Mouse (Mus musculus) forebrain, postnatal 0 days (tissue): ENCODE results near the gene Pold1. TPM values are rescaled to one million over a fixed set of nuclear protein-coding genes. Genes with fewer than 3 reads are reported as not detected.
A peak's percentile ranks its signal among the peaks of the same experiment; 100 is the strongest.

Experiments used
- ATAC-seq: fragments of 200-750 bp; cut with Nextera tagmentation; 2 replicates; pipeline ENCODE4 v1.8.0; 2017; ENCODE audit warnings: mild to moderate bottlenecking, moderate library complexity
- DNase-seq: peaks from one replicate; pipeline ENCODE4 v3.0.0-alpha.2; 2015
- H3K27ac ChIP-seq: fragments of 300-500 bp; sonication (generic); 2 replicates; pipeline ENCODE4 v1.5.1; 2014; ENCODE audit warnings: low read depth, mild to moderate bottlenecking, antibody characterized with exemption, low read length, moderate library complexity, mixed read lengths
- H3K27me3 ChIP-seq: fragments of 300-500 bp; sonication (generic); 2 replicates; pipeline ENCODE4 v1.6.1; 2014; ENCODE audit warnings: mild to moderate bottlenecking, low read length, mixed read lengths; ENCODE audit not compliant: insufficient read depth
- H3K36me3 ChIP-seq: fragments of 300-500 bp; sonication (generic); 2 replicates; pipeline ENCODE4 v1.6.1; 2014; ENCODE audit warnings: mild to moderate bottlenecking, moderate library complexity; ENCODE audit not compliant: insufficient read depth
- H3K4me1 ChIP-seq: fragments of 300-500 bp; sonication (generic); 2 replicates; pipeline ENCODE4 v1.6.1; 2014; ENCODE audit warnings: antibody characterized with exemption; ENCODE audit not compliant: insufficient read depth
- H3K4me2 ChIP-seq: fragments of 300-500 bp; sonication (generic); 2 replicates; pipeline ENCODE4 v1.6.1; 2014; ENCODE audit warnings: low read depth, mild to moderate bottlenecking, moderate library complexity
- H3K4me3 ChIP-seq: fragments of 300-500 bp; sonication (generic); 2 replicates; pipeline ENCODE4 v1.5.1; 2014; ENCODE audit warnings: low read depth, low read length, mixed read lengths
- H3K9ac ChIP-seq: fragments of 300-500 bp; sonication (generic); 2 replicates; pipeline ENCODE4 v1.6.1; 2014; ENCODE audit warnings: mild to moderate bottlenecking
- H3K9me3 ChIP-seq: fragments of 300-500 bp; sonication (generic); 2 replicates; pipeline ENCODE4 v1.6.1; 2016; ENCODE audit warnings: low read length
- CTCF ChIP-seq: sonication (generic); IDR thresholded peaks from 2 replicates; pipeline ENCODE4 v1.5.1; 2016; ENCODE audit warnings: antibody characterized with exemption, control low read depth, low read depth
- WGBS: fragments of 180-500 bp; shearing (Covaris S2); extraction: QIAGEN DNeasy Blood & Tissue Kit; methylation state at CpG from one replicate; pipeline ENCODE4 v1.1.7; 2014; 5-methylcytosine and 5-hydroxymethylcytosine counted together
- polyA plus RNA-seq: library from polyadenylated mRNA; unstranded; fragments of >200 nt; fragmentation: Nextera tagmentation; extraction: Ambion mirVana; gene quantifications from 2 replicates; pipeline ENCODE4 v1.2.1, GENCODE M21; 2015
- total RNA-seq: library from RNA; depleted of rRNA; stranded (reverse); fragments of >200 nt; gene quantifications from 2 replicates; pipeline ENCODE4 v1.2.3, GENCODE M21; 2014

The Pold1 gene
- total and polyA plus RNA-seq, 2 experiments from 2014 or later = 14.2 to 16.2 TPM

DNA sequence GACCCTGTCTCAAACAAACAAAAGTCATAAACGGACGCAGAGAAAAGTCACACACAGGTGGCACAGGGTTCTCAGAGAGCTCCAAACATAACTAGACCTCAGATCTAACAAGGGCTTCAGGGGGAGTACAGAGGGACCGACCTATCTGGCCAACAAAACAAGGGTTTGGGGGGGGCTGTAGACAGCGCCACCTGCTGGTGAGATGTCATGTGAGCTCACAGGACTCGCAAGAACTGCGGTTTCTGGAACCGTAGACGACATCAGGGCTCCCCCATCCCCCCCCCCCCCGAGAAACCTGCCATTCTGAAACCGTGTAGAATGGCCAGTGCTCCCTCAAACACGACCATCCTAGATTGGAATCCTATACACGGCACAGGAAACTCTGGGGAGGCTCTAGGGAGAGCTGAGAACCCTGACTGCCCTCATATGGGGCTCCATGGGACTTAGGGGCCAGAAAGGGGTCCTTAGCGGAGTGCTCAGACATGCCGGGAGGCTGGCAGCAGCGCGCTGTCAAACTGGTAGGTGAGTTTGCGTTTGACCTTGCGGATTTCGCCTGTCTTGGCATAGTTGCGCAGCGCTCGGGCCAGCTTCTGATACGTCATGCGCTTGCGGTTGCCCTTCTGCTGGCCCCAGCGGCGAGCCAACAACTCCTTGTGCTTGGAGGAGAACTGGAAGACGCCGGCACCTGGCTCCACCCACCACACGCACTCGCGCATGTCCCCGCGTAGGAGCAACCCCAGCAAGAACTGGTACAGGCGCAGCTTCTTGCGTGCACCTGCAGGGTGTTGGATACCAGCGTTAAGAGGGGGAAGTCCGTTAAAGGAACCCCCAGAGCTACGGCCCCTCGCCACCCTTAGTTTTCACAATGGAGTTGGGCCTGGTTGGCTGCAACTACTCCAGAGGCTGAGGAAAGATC is 20.9 kb downstream of the Pold1 start:
- Histone ChIP-seq H3K27me3 (no peaks in the 10 kb centered on the region), H3K4me2 (peak overlapping the region; percentile 80), H3K9ac (peak overlapping the region; percentile 52), H3K36me3 (no peaks in the 10 kb centered on the region), H3K9me3 (no peaks in the 10 kb centered on the region), H3K4me3 (peak overlapping the region; percentile 36), H3K4me1 (0 out of 2 replicates have a peak, but pooled peaks cover 3% of the 10 kb centered on the region), H3K27ac (no peak overlapping the region)
- TF ChIP-seq CTCF = peak; percentile 86
- ATAC-seq = peak; percentile 69
- WGBS = 4% methylated on average over 40 of the region's 40 CpGs
- DNase-seq = peak; percentile 80

DNA sequence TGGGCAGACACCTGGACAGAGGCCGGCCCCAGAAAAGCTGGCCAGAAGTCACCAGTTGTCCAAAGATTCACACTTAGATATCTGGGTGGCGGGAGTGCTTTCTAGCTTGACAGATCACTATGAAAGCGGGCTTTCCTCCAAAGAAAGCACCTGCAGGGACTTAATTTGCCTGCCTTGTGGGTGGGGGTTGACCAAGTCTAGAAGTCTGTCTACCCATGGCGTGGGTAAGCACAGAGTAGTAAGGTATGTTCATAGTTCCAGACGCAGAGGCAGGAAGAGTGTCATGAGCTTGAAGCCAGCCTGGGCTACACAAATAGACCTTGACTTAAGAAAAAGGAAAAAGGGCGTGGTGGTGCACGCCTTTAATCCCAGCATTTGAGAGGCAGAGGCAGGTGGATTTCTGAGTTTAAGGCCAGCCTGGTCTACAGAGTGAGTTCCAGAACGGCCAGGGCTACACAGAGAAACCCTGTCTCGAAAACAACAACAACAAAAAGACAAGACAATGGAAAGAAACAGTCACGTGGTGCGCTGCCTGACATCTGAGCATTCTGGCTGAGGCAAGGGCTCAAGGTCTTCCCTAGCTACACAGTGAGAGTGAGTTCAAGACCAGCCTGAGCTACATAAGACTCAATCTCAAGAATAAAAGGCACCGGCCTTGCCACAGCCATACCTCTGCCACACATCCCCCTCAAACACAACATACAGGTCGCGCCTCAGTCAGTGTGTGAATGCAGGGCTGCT is 22.1 kb downstream of the Pold1 start:
- ATAC-seq (no peak), DNase-seq (no peak)
- H3K27ac ChIP-seq = no peak overlapping the region
- H3K4me3 ChIP-seq = no peak overlapping the region
- H3K9me3 ChIP-seq = no peaks in the 10 kb centered on the region
- no peaks in the 10 kb centered on the region for H3K36me3 ChIP-seq
- H3K9ac ChIP-seq = no peak overlapping the region
- H3K27me3 ChIP-seq = no peaks in the 10 kb centered on the region
- WGBS = 90% methylated on average over 14 of the region's 14 CpGs
- H3K4me2 ChIP-seq = no peak overlapping the region
- 0 out of 2 replicates have a peak, but pooled peaks cover 3% of the 10 kb centered on the region for H3K4me1 ChIP-seq
- TF ChIP-seq CTCF = no peak

DNA sequence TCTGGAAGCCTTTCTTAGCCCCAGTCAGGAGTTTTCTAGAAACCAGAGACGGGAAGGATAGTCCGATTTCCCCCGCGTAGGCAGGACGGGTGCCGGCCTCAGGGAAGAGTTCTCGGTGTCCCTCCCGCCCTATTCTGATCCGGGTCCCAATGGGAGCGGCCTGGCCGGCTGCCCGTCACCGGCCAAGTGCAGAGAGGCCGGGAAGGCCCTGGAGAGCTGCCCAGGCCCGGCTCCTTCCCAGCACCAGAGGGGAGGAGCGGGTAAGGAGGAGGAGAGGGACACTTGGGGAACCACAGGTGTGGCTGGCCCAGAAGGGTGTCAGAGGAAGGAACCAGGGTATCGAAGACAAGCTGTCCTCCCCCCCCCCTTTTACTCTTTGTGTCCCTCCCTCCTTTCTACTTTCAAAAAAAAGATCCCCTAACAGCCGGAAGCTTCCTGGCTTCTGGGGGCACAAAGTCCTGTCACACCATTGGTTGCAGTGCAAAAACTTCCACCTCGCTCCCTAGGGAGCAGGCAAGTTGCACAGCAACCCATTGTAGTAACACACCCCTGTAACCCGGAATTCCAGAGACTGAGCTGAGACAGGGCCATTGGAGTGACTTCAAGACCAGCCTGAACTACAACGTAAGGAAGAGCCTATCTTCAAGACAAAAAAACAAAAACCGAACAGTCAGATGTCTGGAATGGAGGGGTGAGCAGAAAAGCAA is 23.4 kb downstream of the Pold1 start:
- no peak for TF ChIP-seq CTCF
- Histone ChIP-seq H3K36me3 (no peaks in the 10 kb centered on the region), H3K27me3 (no peaks in the 10 kb centered on the region), H3K9me3 (no peaks in the 10 kb centered on the region), H3K4me1 (0 out of 2 replicates have a peak, but pooled peaks cover 3% of the 10 kb centered on the region), H3K27ac (no peak overlapping the region), H3K4me2 (peak overlapping the region; percentile 26), H3K9ac (no peak overlapping the region), H3K4me3 (0 out of 2 replicates have a peak overlapping the region, but pooled peaks have one; percentile 3)
- DNase-seq (peak; percentile 26), ATAC-seq (no peak)
- WGBS = 13% methylated on average over 22 of the region's 22 CpGs

DNA sequence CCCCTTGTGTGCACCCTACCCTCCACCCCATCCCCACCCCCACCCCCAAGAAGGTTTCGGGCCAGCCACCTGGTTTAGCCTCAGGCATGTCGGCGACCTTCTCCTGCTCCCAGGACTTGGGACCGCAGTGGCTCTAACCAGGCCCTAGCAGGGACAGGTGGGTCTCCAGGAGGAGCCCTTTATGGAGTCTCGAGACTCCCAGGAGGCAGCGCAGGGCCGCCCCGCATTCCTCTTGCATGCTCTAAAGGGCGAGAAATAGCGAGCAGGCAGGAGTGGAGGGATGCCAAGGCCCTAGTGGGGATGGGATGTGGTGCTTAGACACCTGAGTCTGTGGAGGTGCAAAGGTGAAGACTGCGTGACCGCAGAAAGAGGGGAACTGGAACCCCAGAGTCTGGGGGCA is 24.1 kb downstream of the Pold1 start, which contains the start of gene Mybpc2:
Gene Mybpc2 (minus strand): TSS at position 155 of the 400 bp plus-strand sequence.
- Histone ChIP-seq H3K27ac (no peak within 1 kb of the TSS), H3K9me3 (no peaks in the 10 kb centered on the region), H3K9ac (no peak within 1 kb of the TSS), H3K36me3 (no peaks in the 10 kb centered on the region), H3K4me1 (0 out of 2 replicates have a peak, but pooled peaks cover 3% of the 10 kb centered on the region), H3K4me2 (peak within 1 kb of the TSS; percentile 26), H3K4me3 (0 out of 2 replicates have a peak within 1 kb of the TSS, but pooled peaks have one; percentile 3), H3K27me3 (no peaks in the 10 kb centered on the region)
- DNase-seq = no peak
- TF ChIP-seq CTCF = no peak
- WGBS = 42% methylated on average over 12 of the region's 12 CpGs
- no peak for ATAC-seq

DNA sequence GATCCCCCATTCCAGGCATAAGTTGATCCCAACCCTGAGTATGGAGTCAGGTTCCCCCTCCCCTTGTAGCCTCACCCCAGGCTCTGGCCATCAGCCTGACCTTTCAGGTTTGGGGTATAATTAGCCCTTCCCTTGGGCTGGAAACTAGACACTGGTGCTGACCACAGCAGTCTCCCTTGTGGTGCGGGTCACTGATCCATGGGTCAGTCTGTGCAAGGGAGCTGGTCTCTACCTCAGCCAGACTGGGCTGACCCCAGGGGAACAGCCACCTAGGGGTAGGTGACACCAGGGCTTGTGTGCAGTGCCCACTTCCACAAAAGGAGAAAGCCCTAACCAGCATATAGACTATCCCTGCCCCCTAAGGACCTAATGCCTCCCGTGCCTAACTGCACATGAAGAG is 25.6 kb downstream of the Pold1 start:
- Histone ChIP-seq H3K27me3 (no peaks in the 10 kb centered on the region), H3K36me3 (no peaks in the 10 kb centered on the region), H3K4me2 (no peak overlapping the region), H3K4me3 (no peak overlapping the region), H3K9ac (no peak overlapping the region), H3K4me1 (0 out of 2 replicates have a peak, but pooled peaks cover 3% of the 10 kb centered on the region), H3K9me3 (no peaks in the 10 kb centered on the region), H3K27ac (no peak overlapping the region)
- TF ChIP-seq CTCF = no peak
- ATAC-seq (no peak), DNase-seq (no peak)
- WGBS = 80% methylated on average over 2 of the region's 2 CpGs

GRCm38 (mm10) chr7:44521710-44522109 is 26.9 kb downstream of the Pold1 start:
- peak; percentile 67 for DNase-seq
- Histone ChIP-seq H3K27me3 (no peaks in the 10 kb centered on the region), H3K9ac (no peak overlapping the region), H3K36me3 (no peaks in the 10 kb centered on the region), H3K27ac (no peak overlapping the region), H3K4me3 (no peak overlapping the region), H3K4me1 (no peaks in the 10 kb centered on the region), H3K9me3 (no peaks in the 10 kb centered on the region), H3K4me2 (peak overlapping the region; percentile 24; the same call in 1 of the 2 replicates)
- TF ChIP-seq CTCF = peak; percentile 75
- WGBS = 4% methylated on average over 20 of the region's 20 CpGs
- peak; percentile 74; the same call in 1 of the 2 replicates for ATAC-seq
